Comparison of ENCODE assay signal across 10 mouse cellular contexts in genomic region chr4:16068985-16069715, GRCm38 (mm10).
A peak's percentile ranks its signal among the peaks of the same experiment; 100 is the strongest.
DNase-seq lines count a peak whose midpoint lies in the region; ATAC-seq and TF ChIP-seq lines count a peak whose summit lies in the region.
"Had no signal": no experiment of that assay in that cellular context is flagged by ENCODE, and none has a peak within 500 bp of the region (broad histone marks: within the 10 kb centered on the region; RNA-seq: fewer than 3 reads in every experiment).

No protein-coding gene starts in this region.

- peak; percentile 54 for TF ChIP-seq CTCF in heart, postnatal 0 days (IDR thresholded peaks at IDR 0.05; ENCODE audit: low read depth)
- TF ChIP-seq CTCF in lung, adult 2 months (IDR thresholded peaks at IDR 0.05; ENCODE audit: insufficient read depth, low read length): no peak

- no peak overlapping the region for H3K4me2 ChIP-seq in heart, postnatal 0 days (ENCODE audit: low read depth, low read length)
- H3K4me2 ChIP-seq: limb, embryonic 12.5 days had no signal

- H3K9ac ChIP-seq in heart, postnatal 0 days (replicated peaks; ENCODE audit: low read depth, low read length): no peak overlapping the region
- H3K9ac ChIP-seq: limb, embryonic 12.5 days had no signal

- TF ChIP-seq POLR2A in lung, adult 2 months (IDR thresholded peaks at IDR 0.05; ENCODE audit: borderline replicate concordance, extremely low read depth, low read depth, low read length): no peak

- no peak overlapping the region for H3K4me3 ChIP-seq in heart, postnatal 0 days (ENCODE audit: low read depth, low read length)
- H3K4me3 ChIP-seq in lung, adult 2 months (replicated peaks; ENCODE audit: extremely low read depth, low read depth, low read length): no peak overlapping the region
- H3K4me3 ChIP-seq: limb, embryonic 12.5 days had no signal

- intact Hi-C loops in heart, postnatal 36 days (cut with DNase I): loop anchor here (1.0 kb wide), 1 partner anchor 83 kb away; no protein-coding TSS in a partner anchor

- no peak for TF ChIP-seq EP300 in heart, postnatal 0 days (IDR thresholded peaks at IDR 0.05; ENCODE audit: low read depth)

- H3K27ac ChIP-seq in heart, postnatal 0 days (ENCODE audit: low read depth): no peak overlapping the region
- H3K27ac ChIP-seq: limb, embryonic 12.5 days had no signal

- H3K9me3 ChIP-seq in heart, postnatal 0 days (replicated peaks; ENCODE audit: control insufficient read depth, low read length): no peaks in the 10 kb centered on the region
- H3K9me3 ChIP-seq: limb, embryonic 12.5 days had no signal

- H3K4me1 ChIP-seq in heart, postnatal 0 days (ENCODE audit: control insufficient read depth, insufficient read depth): no peaks in the 10 kb centered on the region
- no peaks in the 10 kb centered on the region for H3K4me1 ChIP-seq in lung, adult 2 months (ENCODE audit: control insufficient read depth, insufficient read depth, low read length)
- H3K4me1 ChIP-seq: limb, embryonic 12.5 days had no signal

- no peak for ATAC-seq in heart, postnatal 0 days (ENCODE audit: insufficient read depth, low read depth)

- peak; percentile 14 for DNase-seq in heart, postnatal 0 days (ENCODE audit: low spot score)
- DNase-seq in heart, postnatal 36 days: no peak
- DNase-seq in lung, postnatal 36 days: peak; percentile 39
- DNase-seq in lung, adult 2 months: no peak
- peak; percentile 4 for DNase-seq in brain, embryonic 18.5 days (ENCODE audit: low read depth, low spot score)
- DNase-seq in splenic B cell, adult 2 months (ENCODE audit: low read depth, low spot score): peak; percentile 57
- no peak for DNase-seq in urinary bladder, postnatal 4 days (ENCODE audit: low spot score in 2 of 2)
- no peak for DNase-seq in spleen, adult 18-20 months
- DNase-seq: cerebellum, adult 11-12 months had no signal

- no peaks in the 10 kb centered on the region for H3K36me3 ChIP-seq in heart, postnatal 0 days (replicated peaks; ENCODE audit: control insufficient read depth, insufficient read depth, low read length)
- H3K36me3 ChIP-seq in splenic B cell, adult 2 months (ENCODE audit: control insufficient read depth, insufficient read depth, low read length, poor library complexity, severe bottlenecking): no peaks in the 10 kb centered on the region
- H3K36me3 ChIP-seq: limb, embryonic 12.5 days had no signal

- H3K27me3 ChIP-seq in heart, postnatal 0 days (ENCODE audit: control insufficient read depth, insufficient read depth, low read length): no peaks in the 10 kb centered on the region
- no peaks in the 10 kb centered on the region for H3K27me3 ChIP-seq in splenic B cell, adult 2 months (ENCODE audit: control insufficient read depth, insufficient read depth, low read length, poor library complexity, severe bottlenecking)
- H3K27me3 ChIP-seq: limb, embryonic 12.5 days had no signal

- WGBS in heart, postnatal 0 days: 79% methylated on average over 4 of the region's 4 CpGs
- WGBS in lung, adult 2 months: 75% methylated on average over 4 of the region's 4 CpGs

Comparison
In these comparisons a context has a peak if more than half of its experiments do, and no peak if none do; other contexts are left out.
1. DNase-seq: peak in heart, postnatal 0 days (single experiment), lung, postnatal 36 days (single experiment), brain, embryonic 18.5 days (single experiment) and splenic B cell, adult 2 months (single experiment); none in heart, postnatal 36 days (0 of 2), lung, adult 2 months (single experiment), urinary bladder, postnatal 4 days (0 of 2) and spleen, adult 18-20 months (0 of 2).